Mouse (Mus musculus): ENCODE measurements around the gene Prima1.

DNA sequence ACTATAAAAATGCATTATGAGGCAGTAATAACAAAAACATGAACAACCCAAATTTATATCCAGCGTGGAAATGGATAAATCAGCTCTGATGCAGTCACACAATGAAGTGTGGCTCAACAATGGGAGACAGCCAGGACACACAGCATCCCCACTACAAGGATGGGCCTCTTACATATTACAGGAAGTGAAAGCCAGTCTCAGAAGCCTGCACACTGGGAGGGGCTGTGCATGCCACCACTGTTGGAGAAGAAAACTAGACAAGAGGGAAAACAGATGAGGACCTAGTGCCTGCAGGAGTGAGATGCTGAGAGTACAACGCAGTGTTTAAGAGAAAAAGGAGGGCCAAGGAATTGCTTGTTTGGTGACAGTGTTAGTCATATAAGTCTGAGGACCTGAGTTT lies 31.8 kb upstream of the Prima1 start:
- TF ChIP-seq POLR2A (IDR thresholded peaks at IDR 0.05; ENCODE audit: insufficient read depth, low read depth, low read length) (no peak), CTCF (IDR thresholded peaks at IDR 0.05) (no peak), EP300 (IDR thresholded peaks at IDR 0.05; ENCODE audit: insufficient read depth, low read depth, low read length) (no peak)

Data from heart, adult 2 months (tissue).